Mouse (Mus musculus) frontal cortex, adult (tissue): ENCODE measurements around the gene Wdr95.

ENCODE experiments used
- ATAC-seq: cut with Nextera tagmentation; 2 replicates; pipeline ENCODE4 v1.9.2; 2017; ENCODE audit warnings: mild to moderate bottlenecking, moderate library complexity, mixed read lengths; ENCODE audit not compliant: low TSS enrichment

Gene Wdr95

GRCm38 (mm10) chr5:149577449-149577848 lies 49.0 kb downstream of the Wdr95 start:
- ATAC-seq: peak; percentile 60; the same call in 1 of the 2 replicates

DNA sequence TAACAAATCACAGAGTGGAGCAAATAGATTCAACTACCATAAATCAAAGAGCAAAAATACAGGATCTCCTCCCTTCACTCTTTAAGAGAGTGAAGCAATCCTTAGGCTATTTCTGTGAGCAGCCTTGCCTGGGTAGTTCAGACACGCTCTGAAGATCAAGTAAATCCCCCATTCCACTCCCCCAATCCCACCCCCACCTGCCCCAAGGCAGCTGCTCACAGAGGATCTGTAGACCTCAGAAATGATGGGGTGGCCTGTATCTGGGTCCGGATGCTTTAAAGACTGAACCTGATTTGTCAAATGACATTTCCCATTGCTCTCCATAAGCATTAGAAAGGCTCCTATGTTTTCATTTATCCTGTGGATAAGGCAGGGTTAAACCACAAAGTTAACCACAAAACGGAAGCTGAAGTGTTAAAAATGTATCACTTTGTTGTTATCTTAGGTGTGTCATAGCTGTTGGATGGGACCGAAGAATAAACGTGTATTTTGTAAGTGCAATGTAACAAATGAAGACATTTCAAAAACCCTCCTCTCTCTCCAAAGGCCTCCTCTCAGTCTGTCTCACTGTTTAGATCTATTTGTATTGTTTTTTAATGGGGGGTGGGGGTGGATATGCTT lies 54.3 kb downstream of the Wdr95 start:
- no peak for ATAC-seq

DNA sequence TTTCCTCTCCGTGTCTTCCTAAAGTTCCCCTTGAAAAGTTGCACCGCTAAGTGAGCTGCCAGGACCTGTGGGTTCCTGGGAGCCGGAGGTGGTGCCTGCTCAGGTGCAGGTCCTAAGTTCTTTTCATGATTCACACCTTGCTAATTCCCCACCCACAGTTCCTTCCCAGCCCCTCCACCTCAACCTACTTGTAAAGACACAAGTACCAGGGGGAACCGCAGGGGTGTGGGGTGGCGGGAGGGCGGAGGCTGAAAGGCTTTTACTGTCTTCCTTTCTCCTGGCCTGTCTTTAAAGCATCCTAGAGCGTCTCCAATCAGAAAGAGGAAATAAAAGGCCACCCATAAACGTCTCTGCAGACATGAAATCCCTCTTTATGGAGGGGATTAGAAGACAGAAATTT lies 55.0 kb downstream of the Wdr95 start:
- ATAC-seq: no peak

DNA sequence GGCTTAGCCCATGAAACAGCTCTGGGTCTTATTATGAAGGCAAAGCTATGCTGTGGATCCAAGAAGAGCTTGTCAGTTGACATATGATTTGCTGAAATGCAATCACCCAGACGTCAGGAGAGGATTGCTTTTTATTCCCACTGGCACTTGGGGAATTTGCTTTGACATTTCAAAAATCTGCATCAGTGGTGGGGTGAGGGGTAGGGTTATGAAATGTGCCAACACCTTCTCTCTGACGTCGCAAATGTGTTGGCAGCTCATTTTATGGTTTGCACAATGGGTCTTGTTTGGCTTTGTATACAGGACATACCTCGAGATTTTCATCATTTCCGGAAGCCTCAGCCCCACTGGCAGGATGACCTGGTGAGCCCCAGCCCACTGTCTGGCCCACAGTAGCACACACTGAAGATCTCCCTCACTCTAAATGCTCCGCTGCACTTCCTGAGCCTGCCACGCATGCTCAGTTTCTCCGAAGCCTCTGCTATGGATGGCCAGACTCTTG lies 55.7 kb downstream of the Wdr95 start:
- ATAC-seq: no peak

GRCm38 (mm10) chr5:149585231-149585630 lies 56.8 kb downstream of the Wdr95 start:
- ATAC-seq: no peak

- no peak for ATAC-seq
These were observed 57.4 kb downstream of the Wdr95 start for GRCm38 (mm10) chr5:149585910-149586309.

- ATAC-seq: no peak
These were observed 58.9 kb downstream of the Wdr95 start for GRCm38 (mm10) chr5:149587327-149587895.

GRCm38 (mm10) chr5:149588814-149589534 lies 60.5 kb downstream of the Wdr95 start:
- no peak for ATAC-seq

DNA sequence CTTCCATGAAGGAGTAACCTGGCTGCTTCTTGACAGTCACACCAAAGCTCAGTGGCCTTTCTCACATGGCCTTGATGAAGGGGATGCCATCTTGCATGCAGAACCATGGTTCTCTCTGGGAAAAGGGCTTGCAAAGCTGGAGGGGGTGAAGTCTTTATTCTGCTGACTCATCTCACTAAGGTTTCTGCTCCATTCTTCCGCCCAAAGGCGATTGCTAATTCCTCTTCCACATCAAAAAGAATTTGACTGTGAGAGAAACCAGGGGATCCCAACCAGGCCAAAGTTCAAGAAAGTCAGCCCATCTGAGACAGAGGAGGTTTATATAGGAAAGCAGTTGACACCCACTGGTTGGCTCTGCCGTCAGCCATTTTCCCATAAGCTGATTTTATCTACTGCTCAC lies 61.5 kb downstream of the Wdr95 start:
- no peak for ATAC-seq

GRCm38 (mm10) chr5:149594215-149594614 lies 65.7 kb downstream of the Wdr95 start:
- ATAC-seq: no peak

DNA sequence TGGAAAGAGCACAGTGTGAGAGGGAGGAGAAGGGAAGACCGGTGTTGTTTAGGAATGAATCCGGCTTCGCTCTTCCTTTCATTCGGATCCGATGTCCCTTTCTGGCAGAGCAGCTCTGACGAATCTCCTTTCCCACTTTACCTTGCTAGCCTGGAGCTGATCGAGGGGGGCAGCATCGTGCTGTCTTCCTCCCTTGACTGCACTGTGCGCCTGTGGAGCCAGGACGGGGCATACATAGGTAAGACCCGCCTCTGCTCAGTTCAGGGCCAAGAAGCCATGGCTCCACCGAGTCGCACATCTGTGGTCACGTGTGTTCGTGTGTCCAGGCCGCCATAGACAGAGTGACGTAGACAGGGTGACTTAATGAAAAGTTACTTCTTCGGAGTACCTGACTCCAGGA lies 68.9 kb downstream of the Wdr95 start:
- ATAC-seq: peak; percentile 64; the same call in 1 of the 2 replicates

DNA sequence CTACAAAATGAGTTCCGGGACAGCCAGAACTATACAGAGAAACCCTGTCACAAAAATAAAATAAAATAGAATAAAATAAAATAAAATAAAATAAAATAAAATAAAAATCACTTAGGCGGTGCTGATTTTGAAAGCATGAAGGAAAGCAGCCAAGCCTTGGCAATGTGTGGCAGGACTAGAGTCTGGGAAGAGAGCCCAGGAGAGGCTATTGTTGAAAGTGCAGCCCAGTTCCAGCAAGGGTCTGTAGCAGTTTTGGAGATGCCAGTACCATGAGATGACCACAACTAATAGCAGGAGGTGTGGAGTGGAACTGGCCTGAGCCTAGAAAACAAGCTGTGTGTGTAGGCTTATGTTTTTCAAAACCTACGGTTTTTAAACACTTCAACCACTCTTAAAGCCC lies 73.5 kb downstream of the Wdr95 start:
- ATAC-seq: no peak

GRCm38 (mm10) chr5:149603241-149603640 lies 74.8 kb downstream of the Wdr95 start:
- ATAC-seq: no peak

GRCm38 (mm10) chr5:149607083-149607720 lies 78.7 kb downstream of the Wdr95 start:
- no peak for ATAC-seq

DNA sequence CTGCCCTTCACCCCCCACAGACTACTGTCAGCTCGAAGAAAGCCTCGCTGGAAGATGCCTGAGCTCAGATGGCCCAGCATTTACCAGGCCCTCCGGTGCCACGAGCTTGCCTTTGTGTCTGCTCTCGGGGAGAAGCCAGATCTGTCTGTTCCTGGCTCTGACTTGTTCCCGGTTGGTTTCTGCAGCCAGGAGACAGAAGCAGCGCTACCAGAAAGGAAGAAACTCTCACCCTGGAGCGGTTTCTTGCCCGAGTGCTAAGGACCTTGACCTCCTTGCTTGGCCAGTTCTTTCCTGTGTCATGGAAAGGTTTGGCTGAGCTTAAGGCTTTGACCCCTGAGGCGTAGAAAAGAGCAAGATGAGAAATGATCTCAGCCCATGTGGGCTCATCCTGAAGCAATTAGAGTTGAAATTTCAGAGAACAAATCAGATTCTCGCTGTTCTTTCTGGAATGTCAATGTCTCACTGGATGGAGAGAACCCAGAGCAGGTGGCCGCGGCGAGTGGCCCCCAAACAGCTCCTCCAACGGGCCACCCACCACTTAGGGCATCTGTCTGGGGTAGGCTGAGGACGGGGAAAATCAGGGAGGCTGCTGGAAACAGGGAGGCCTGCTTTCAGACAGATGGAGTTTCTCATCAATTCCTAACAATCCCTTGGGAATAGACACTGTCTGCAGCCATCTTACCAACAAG lies 83.1 kb downstream of the Wdr95 start:
- ATAC-seq: peak; percentile 24; the same call in 1 of the 2 replicates

DNA sequence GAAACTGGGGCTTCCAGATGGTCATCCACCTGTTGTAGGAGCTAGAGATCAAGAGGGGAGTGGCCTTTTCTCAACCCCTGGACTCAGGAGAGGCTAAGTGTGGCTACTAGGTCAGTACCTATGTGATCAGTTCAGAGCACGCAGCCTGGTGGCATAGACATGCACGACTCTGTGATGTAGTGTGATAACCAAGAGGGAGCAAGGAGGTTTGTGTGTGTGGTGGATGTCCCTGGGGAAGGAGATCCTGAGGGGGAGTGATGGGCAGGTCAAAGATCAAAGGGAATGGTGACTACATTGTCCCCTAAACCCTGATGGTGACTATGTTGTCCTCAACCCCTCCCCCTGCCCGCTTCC lies 83.7 kb downstream of the Wdr95 start:
- peak; percentile 18; the same call in 1 of the 2 replicates for ATAC-seq

GRCm38 (mm10) chr5:149612740-149613139 lies 84.3 kb downstream of the Wdr95 start:
- peak; percentile 63 for ATAC-seq

- ATAC-seq: no peak
These were observed 87.7 kb downstream of the Wdr95 start for GRCm38 (mm10) chr5:149616138-149616537.

DNA sequence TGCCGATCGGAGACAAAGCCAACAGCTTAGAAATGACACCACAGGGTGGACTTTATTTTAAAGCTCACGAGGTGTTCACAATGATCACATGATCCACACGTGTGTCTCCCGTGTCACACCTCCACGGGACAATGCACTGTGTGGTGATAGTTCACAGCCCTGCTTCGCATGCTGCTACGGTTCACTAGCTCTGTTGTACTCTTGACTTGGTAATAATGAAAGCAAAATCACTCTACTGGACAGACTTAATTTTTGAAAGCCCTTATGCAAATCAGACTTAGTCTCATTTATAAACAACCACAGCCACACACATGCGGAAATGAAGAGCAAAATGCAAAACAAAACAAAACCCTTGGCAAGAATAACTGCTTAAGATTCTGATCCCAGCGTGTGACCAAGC lies 88.3 kb downstream of the Wdr95 start:
- ATAC-seq: no peak

GRCm38 (mm10) chr5:149617776-149618425 lies 89.4 kb downstream of the Wdr95 start:
- ATAC-seq: no peak

DNA sequence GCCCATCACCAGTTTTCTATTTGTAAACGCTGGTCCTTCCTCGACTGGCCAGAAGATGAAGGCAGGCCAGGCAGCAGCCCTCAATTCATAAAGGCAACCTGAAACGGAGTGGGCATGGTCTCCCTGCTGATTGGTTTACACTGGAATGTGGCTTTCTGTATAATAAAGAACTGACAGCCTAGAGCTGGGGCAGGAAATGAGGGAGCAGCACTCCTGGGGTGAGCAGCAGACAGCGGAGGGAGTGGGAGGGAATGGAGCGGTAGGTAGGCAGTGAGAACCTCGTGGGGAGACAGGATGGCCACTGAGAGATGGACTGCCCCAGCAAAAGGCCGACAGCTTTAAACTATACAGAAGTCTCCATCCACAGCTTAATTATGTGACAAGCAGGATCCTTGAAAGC lies 93.7 kb downstream of the Wdr95 start:
- ATAC-seq: peak; percentile 63
